Mouse (Mus musculus): Measurements from ENCODE around the gene Ccnjl.
A peak's percentile ranks its signal among the peaks of the same experiment; 100 is the strongest.

- no peak for TF ChIP-seq POLR2A (IDR thresholded peaks at IDR 0.05; ENCODE audit: low read depth, low read length)
- peak; percentile 83; the same call in 1 of the 2 replicates for TF ChIP-seq CTCF (IDR thresholded peaks at IDR 0.05; ENCODE audit: extremely low read depth, insufficient read depth, insufficient read length, insufficient replicate concordance)
These were observed 35.9 kb upstream of the Ccnjl start for GRCm38 (mm10) chr11:43492663-43493062.

Data from spleen, adult 2 months (tissue).